Mouse (Mus musculus) hindbrain, embryonic 13.5 days (tissue): ENCODE measurements around the gene 4933402N03Rik. TPM values are rescaled to one million over a fixed set of nuclear protein-coding genes. Genes with fewer than 3 reads are reported as not detected.

Source experiments
- ATAC-seq: fragments of 200-750 bp; cut with Nextera tagmentation; 2 replicates; pipeline ENCODE4 v1.8.0; 2017; ENCODE audit warnings: moderate TSS enrichment; ENCODE audit not compliant: low FRiP score
- H3K27ac ChIP-seq: fragments of 300-500 bp; sonication (generic); 2 replicates; pipeline ENCODE4 v1.5.1; 2015; ENCODE audit warnings: inconsistent platforms, mild to moderate bottlenecking, moderate library complexity
- H3K27me3 ChIP-seq: fragments of 300-500 bp; sonication (generic); 2 replicates; pipeline ENCODE4 v1.6.1; 2015; ENCODE audit warnings: mild to moderate bottlenecking, inconsistent platforms
- H3K36me3 ChIP-seq: fragments of 300-500 bp; sonication (generic); 2 replicates; pipeline ENCODE4 v1.6.1; 2015; ENCODE audit warnings: mild to moderate bottlenecking, inconsistent platforms
- H3K4me1 ChIP-seq: fragments of 300-500 bp; sonication (generic); replicated peaks from 2 replicates; pipeline ENCODE4 v1.6.1; 2015; ENCODE audit warnings: inconsistent platforms
- H3K4me2 ChIP-seq: fragments of 300-500 bp; sonication (generic); 2 replicates; pipeline ENCODE4 v1.6.1; 2015; ENCODE audit warnings: inconsistent platforms, mild to moderate bottlenecking, moderate library complexity
- H3K4me3 ChIP-seq: fragments of 300-500 bp; sonication (generic); 2 replicates; pipeline ENCODE4 v1.5.1; 2015; ENCODE audit warnings: mild to moderate bottlenecking, inconsistent platforms
- H3K9ac ChIP-seq: fragments of 300-500 bp; sonication (generic); 2 replicates; pipeline ENCODE4 v1.6.1; 2015; ENCODE audit warnings: mild to moderate bottlenecking, inconsistent platforms
- H3K9me3 ChIP-seq: fragments of 300-500 bp; sonication (generic); 2 replicates; pipeline ENCODE4 v1.6.1; 2016; ENCODE audit warnings: inconsistent platforms
- WGBS: fragments of 180-500 bp; shearing (Covaris S2); methylation state at CpG from one replicate; pipeline ENCODE4 v1.1.7; 2015; 5-methylcytosine and 5-hydroxymethylcytosine counted together
- polyA plus RNA-seq: library from polyadenylated mRNA; unstranded; fragments of >200 nt; fragmentation: Nextera tagmentation; extraction: Ambion mirVana; gene quantifications from 2 replicates; pipeline ENCODE4 v1.2.1, GENCODE M21; 2015

The 4933402N03Rik gene
- polyA plus RNA-seq, 1 experiment from 2014 or later, result not detected

DNA sequence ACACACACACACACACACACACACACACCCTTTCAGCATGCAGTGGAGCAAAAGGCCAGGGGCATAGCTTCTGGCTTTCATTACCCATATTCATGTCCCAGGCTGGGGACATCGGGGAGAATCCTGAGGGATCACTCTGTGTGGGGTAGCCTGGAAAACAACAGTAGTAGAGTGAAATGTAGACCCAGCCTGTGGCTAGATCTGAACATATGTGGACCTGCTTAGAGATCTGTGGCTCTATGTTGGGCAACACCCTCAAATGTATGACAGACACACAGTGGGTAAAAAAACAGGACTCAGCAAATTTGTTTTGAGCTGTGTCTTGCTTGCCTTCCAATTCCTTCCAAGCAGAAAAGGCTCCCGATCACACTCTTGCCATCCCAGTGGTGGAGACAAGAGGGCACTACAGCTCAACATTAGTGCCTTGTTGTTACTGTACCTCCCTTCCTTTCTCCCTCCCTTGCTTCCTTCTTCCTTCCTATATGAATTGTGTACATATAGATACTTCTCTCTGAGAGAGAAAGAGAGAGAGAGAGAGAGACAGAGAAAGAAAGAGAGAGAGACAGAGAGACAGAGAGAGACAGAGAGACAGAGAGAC, 23.8 kb downstream of the 4933402N03Rik start:
- 83% methylated on average over 2 of the region's 2 CpGs for WGBS
- no peaks in the 10 kb centered on the region for H3K9me3 ChIP-seq
- no peaks in the 10 kb centered on the region for H3K4me1 ChIP-seq
- ATAC-seq, result no peak
- no peaks in the 10 kb centered on the region for H3K27me3 ChIP-seq
- H3K27ac ChIP-seq, result no peak overlapping the region
- H3K36me3 ChIP-seq, result no peaks in the 10 kb centered on the region
- no peak overlapping the region for H3K9ac ChIP-seq
- H3K4me2 ChIP-seq, result no peak overlapping the region
- no peak overlapping the region for H3K4me3 ChIP-seq

DNA sequence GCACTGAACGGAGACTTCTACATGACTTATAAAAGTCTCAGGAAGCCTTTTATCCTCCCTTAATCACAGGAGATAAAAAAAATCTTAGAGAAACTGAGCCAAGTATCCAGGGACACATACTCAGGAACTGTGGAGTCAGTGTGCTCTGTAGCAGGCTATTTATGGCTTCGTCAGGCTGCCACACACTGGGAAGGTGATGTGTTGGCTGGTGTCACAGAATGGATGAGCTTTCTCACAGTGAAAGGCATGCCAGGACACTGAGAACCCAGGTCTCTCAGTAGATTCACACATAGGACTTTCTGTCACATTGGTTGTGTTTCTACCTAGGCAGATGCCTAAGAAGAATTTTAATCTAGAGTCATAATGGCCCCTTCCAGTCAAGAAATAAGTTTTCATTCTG, 31.7 kb downstream of the 4933402N03Rik start:
- Histone ChIP-seq H3K27ac (no peak overlapping the region), H3K4me2 (no peak overlapping the region), H3K9me3 (no peaks in the 10 kb centered on the region), H3K4me1 (no peaks in the 10 kb centered on the region), H3K27me3 (no peaks in the 10 kb centered on the region), H3K36me3 (no peaks in the 10 kb centered on the region), H3K9ac (no peak overlapping the region), H3K4me3 (no peak overlapping the region)
- WGBS, result 80% methylated on average over 2 of the region's 2 CpGs
- no peak for ATAC-seq

- H3K4me1 ChIP-seq, result no peaks in the 10 kb centered on the region
- no peaks in the 10 kb centered on the region for H3K36me3 ChIP-seq
- H3K9ac ChIP-seq, result no peak overlapping the region
- no peak overlapping the region for H3K27ac ChIP-seq
- H3K4me3 ChIP-seq, result no peak overlapping the region
- H3K27me3 ChIP-seq, result no peaks in the 10 kb centered on the region
- H3K9me3 ChIP-seq, result no peaks in the 10 kb centered on the region
- no peak for ATAC-seq
- no peak overlapping the region for H3K4me2 ChIP-seq
- 72% methylated on average over 6 of the region's 6 CpGs for WGBS
Measured at GRCm38 (mm10) chr7:131113676-131114075, 32.4 kb downstream of the 4933402N03Rik start.

DNA sequence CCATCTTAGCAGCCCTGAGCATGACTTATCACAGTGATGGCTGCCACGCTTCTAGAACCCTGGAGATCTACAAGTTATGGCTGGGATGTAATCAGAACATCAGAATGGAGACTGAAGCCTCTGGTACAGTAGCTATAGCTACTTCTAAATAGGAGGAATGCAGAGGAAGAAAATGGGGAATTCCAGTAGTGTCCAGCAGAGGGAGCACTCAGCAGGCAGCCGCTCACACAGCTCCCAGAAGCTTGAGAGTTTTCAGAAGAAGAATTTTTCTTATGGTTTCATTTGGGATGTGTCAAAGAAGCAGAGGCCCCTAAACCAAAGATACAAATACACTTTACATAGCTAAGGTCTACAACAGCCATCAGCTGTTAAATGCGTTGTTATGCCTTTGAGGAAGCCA, 33.6 kb downstream of the 4933402N03Rik start:
- Histone ChIP-seq H3K4me2 (no peak overlapping the region), H3K4me3 (no peak overlapping the region), H3K9ac (no peak overlapping the region), H3K4me1 (no peaks in the 10 kb centered on the region), H3K27ac (no peak overlapping the region), H3K9me3 (no peaks in the 10 kb centered on the region), H3K36me3 (no peaks in the 10 kb centered on the region), H3K27me3 (no peaks in the 10 kb centered on the region)
- 38% methylated on average over 3 of the region's 3 CpGs for WGBS
- no peak for ATAC-seq

Other genes starting within 250 kb of the 4933402N03Rik start
- gene Htra1, start 210.2 kb downstream of the 4933402N03Rik start, polyA plus RNA-seq, result 11.2 and 15.4 TPM in 2 replicates
- gene Dmbt1, start 114.3 kb downstream of the 4933402N03Rik start, polyA plus RNA-seq, result not detected in 2 replicates
- gene 5430419D17Rik, start 28.1 kb upstream of the 4933402N03Rik start, polyA plus RNA-seq, result not detected in 2 replicates
- not detected in 2 replicates for gene Cuzd1, start 176.0 kb upstream of the 4933402N03Rik start, polyA plus RNA-seq
- not detected in 2 replicates for gene Fam24b, start 183.2 kb upstream of the 4933402N03Rik start, polyA plus RNA-seq
- not detected in 2 replicates for gene Fam24a, start 187.6 kb upstream of the 4933402N03Rik start, polyA plus RNA-seq
- 22.9 and 30.0 TPM in 2 replicates for gene 2310057M21Rik, start 216.4 kb upstream of the 4933402N03Rik start, polyA plus RNA-seq
- 42.7 and 46.4 TPM in 2 replicates for gene Pstk, start 224.8 kb upstream of the 4933402N03Rik start, polyA plus RNA-seq